22 mouse cellular contexts compared by ENCODE assay signal in genomic region chr10:17374047-17374446, GRCm38 (mm10).
"Had no signal": no experiment of that assay in that cellular context is flagged by ENCODE, and none has a peak within 500 bp of the region (broad histone marks: within the 10 kb centered on the region; RNA-seq: fewer than 3 reads in every experiment).

No protein-coding gene starts in this region.

- H3K36me3 ChIP-seq: limb, embryonic 12.5 days; limb, embryonic 15.5 days; liver, embryonic 15.5 days; lung, embryonic 15.5 days; midbrain, embryonic 12.5 days; midbrain, embryonic 15.5 days; neural tube, embryonic 13.5 days; stomach, embryonic 15.5 days had no signal

- H3K27me3 ChIP-seq: limb, embryonic 12.5 days; limb, embryonic 15.5 days; liver, embryonic 15.5 days; lung, embryonic 15.5 days; megakaryocyte, embryonic 14.5 days; midbrain, embryonic 12.5 days; midbrain, embryonic 15.5 days; neural tube, embryonic 13.5 days; stomach, embryonic 15.5 days had no signal

- H3K4me3 ChIP-seq: limb, embryonic 12.5 days; limb, embryonic 15.5 days; liver, embryonic 15.5 days; lung, embryonic 15.5 days; megakaryocyte, embryonic 14.5 days; midbrain, embryonic 12.5 days; midbrain, embryonic 15.5 days; myocyte; neural tube, embryonic 13.5 days; stomach, embryonic 15.5 days had no signal

- H3K4me2 ChIP-seq: limb, embryonic 12.5 days; limb, embryonic 15.5 days; liver, embryonic 11.5 days; liver, embryonic 15.5 days; lung, embryonic 15.5 days; midbrain, embryonic 12.5 days; midbrain, embryonic 15.5 days; neural tube, embryonic 13.5 days; stomach, embryonic 15.5 days had no signal

- H3K27ac ChIP-seq: limb, embryonic 12.5 days; limb, embryonic 15.5 days; liver, embryonic 15.5 days; lung, embryonic 15.5 days; midbrain, embryonic 12.5 days; midbrain, embryonic 15.5 days; neural tube, embryonic 13.5 days; stomach, embryonic 15.5 days had no signal

- DNase-seq: kidney, adult 9 months; kidney, postnatal 4 days; left cerebral cortex, postnatal 4 days; lung, adult 18-20 months; lung, postnatal 10 days; lung, postnatal 36 days; retina, postnatal 1 day; right cerebral cortex, postnatal 25 days; spleen, adult 18-20 months; thymus, postnatal 25 days had no signal

- H3K9me3 ChIP-seq: limb, embryonic 12.5 days; limb, embryonic 15.5 days; liver, embryonic 15.5 days; lung, embryonic 15.5 days; megakaryocyte, embryonic 14.5 days; midbrain, embryonic 12.5 days; midbrain, embryonic 15.5 days; neural tube, embryonic 13.5 days; stomach, embryonic 15.5 days had no signal

- H3K9ac ChIP-seq: limb, embryonic 12.5 days; limb, embryonic 15.5 days; liver, embryonic 15.5 days; lung, embryonic 15.5 days; midbrain, embryonic 12.5 days; midbrain, embryonic 15.5 days; neural tube, embryonic 13.5 days; stomach, embryonic 15.5 days had no signal

- ATAC-seq: intestine, postnatal 0 days; midbrain, embryonic 15.5 days had no signal

- H3K4me1 ChIP-seq: limb, embryonic 12.5 days; limb, embryonic 15.5 days; liver, embryonic 15.5 days; lung, embryonic 15.5 days; megakaryocyte, embryonic 14.5 days; midbrain, embryonic 12.5 days; midbrain, embryonic 15.5 days; neural tube, embryonic 13.5 days; stomach, embryonic 15.5 days had no signal
